Mouse (Mus musculus) right cerebral cortex, postnatal 14 days (tissue): ENCODE measurements at regions not wholly inside any gene's neighbourhood (a gene's known extent, or its start where the extent isn't known, plus 50 kb on each side); places are given as distances from the start of the nearest gene placed in this dataset.

Experiments
- DNase-seq: peaks from one replicate; pipeline ENCODE4 v3.0.0; 2022

- DNase-seq, result no peak
Observed at GRCm38 (mm10) chr10:12248853-12249252, 620.3 kb downstream of the Utrn start.

GRCm38 (mm10) chr10:12253274-12253673, 615.9 kb downstream of the Utrn start:
- no peak for DNase-seq

- DNase-seq, result no peak
Observed at GRCm38 (mm10) chr10:12285679-12286078, 583.5 kb downstream of the Utrn start.

- no peak for DNase-seq
Observed at GRCm38 (mm10) chr10:12298887-12299286, 570.3 kb downstream of the Utrn start.

GRCm38 (mm10) chr10:12302396-12302795, 566.8 kb downstream of the Utrn start:
- no peak for DNase-seq

GRCm38 (mm10) chr10:12320311-12320710, 548.9 kb downstream of the Utrn start:
- DNase-seq, result no peak
